Mouse (Mus musculus): ENCODE measurements around the gene Slc38a3.

DNA sequence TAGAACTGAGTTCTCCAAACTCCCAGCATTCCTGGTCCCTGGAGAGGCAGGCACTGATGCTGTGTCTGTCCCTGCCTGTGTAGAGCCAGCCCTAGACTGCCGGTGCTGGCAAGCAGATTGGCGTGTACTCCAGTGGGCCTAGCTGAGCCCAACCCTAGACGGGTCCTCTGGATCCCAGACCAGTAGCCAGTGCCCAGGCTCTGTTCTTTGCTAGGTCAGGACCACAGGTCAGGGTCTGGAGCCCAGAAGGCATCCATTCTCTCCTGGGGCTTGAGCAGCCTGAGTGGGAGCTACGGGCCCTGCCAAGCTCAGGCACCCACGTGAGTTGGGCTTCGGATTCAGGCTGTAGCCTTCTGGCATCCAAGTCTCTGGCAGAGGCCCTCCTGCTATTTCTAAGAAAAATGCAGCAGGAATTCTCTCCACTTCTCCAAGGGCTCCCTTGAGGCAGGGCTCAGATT lies 30.8 kb upstream of the Slc38a3 start:
- TF ChIP-seq CTCF (conservative IDR thresholded peaks at IDR 0.05; ENCODE audit: insufficient read depth, insufficient read length, low read depth, low read length) = no peak
- TF ChIP-seq POLR2A (IDR thresholded peaks at IDR 0.05; ENCODE audit: low read depth, low read length) = no peak

Measured in kidney, adult 2 months (tissue).